ENCODE assay signal across 8 mouse cellular contexts in the genomic region with DNA sequence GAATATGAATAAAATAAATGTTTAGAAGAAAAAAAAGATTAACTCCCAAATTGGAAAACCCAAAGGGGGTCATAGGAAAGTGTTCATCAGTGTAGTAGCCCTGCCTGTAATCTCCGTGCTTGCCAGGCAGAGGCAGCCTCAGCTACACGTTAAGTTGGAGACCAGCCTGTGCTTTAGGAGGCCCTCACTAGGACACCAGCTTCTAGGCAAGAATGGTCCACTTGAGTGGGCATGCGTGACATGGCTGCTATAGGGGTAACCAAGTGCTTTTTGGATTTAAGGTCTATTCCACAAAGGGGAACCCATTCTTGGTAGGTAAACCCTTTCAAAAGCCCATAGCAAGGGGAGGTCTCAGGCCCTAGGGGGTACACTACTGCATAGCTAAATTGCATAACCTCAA. TPM values are rescaled to one million over a fixed set of nuclear protein-coding genes. Genes with fewer than 3 reads are reported as not detected.
DNase-seq lines count a peak whose midpoint lies in the region; ATAC-seq and TF ChIP-seq lines count a peak whose summit lies in the region.

No protein-coding gene starts in this region.

- no peak overlapping the region for H3K9ac ChIP-seq in forebrain, postnatal 0 days

- intact Hi-C loops in heart, postnatal 10 days (cut with DNase I) = loop anchor here (5.0 kb wide), 1 partner anchor 122 kb away; no protein-coding TSS in a partner anchor

- no peak for DNase-seq in heart, embryonic 10.5 days (ENCODE audit: low spot score)
- DNase-seq in heart, postnatal 10 days = no peak
- DNase-seq in G1E (ENCODE audit: low spot score) = peak; percentile 20
- DNase-seq in forebrain, postnatal 0 days = no peak
- no peak for DNase-seq in urinary bladder, adult 18-20 months (ENCODE audit: low spot score in 2 of 2)
- no peak for DNase-seq in testis, postnatal 10 days (ENCODE audit: low spot score)
- DNase-seq in frontal cortex, postnatal 14 days (ENCODE audit: low spot score in 2 of 2) = no peak

- H3K4me2 ChIP-seq in forebrain, postnatal 0 days (ENCODE audit: low read depth) = peak overlapping the region; percentile 71

- H3K27ac ChIP-seq in heart, embryonic 10.5 days = peak overlapping the region; percentile 99; the same call in 1 of the 2 replicates
- no peak overlapping the region for H3K27ac ChIP-seq in forebrain, postnatal 0 days (ENCODE audit: low read depth, low read length)

- H3K4me3 ChIP-seq in heart, embryonic 10.5 days = peak overlapping the region; percentile 97
- peak overlapping the region; percentile 86 for H3K4me3 ChIP-seq in G1E (ENCODE audit: low read depth, low read length)
- H3K4me3 ChIP-seq in forebrain, postnatal 0 days (ENCODE audit: low read depth, low read length) = 0 out of 2 replicates have a peak overlapping the region, but pooled peaks have one; percentile 95

- H3K9me3 ChIP-seq in heart, embryonic 10.5 days = no peaks in the 10 kb centered on the region
- no peaks in the 10 kb centered on the region for H3K9me3 ChIP-seq in G1E (replicated peaks)
- no peaks in the 10 kb centered on the region for H3K9me3 ChIP-seq in forebrain, postnatal 0 days (ENCODE audit: low read length)

- H3K4me1 ChIP-seq in heart, embryonic 10.5 days = peaks cover 14% of the 10 kb centered on the region
- H3K4me1 ChIP-seq in G1E (ENCODE audit: insufficient read depth, low read depth, low read length) = peaks cover 15% of the 10 kb centered on the region
- H3K4me1 ChIP-seq in forebrain, postnatal 0 days (ENCODE audit: insufficient read depth) = 0 out of 2 replicates have a peak, but pooled peaks cover 3% of the 10 kb centered on the region

- H3K36me3 ChIP-seq in heart, embryonic 10.5 days = peaks cover 39% of the 10 kb centered on the region
- peaks cover 48% of the 10 kb centered on the region for H3K36me3 ChIP-seq in G1E (replicated peaks)
- no peaks in the 10 kb centered on the region for H3K36me3 ChIP-seq in forebrain, postnatal 0 days (ENCODE audit: insufficient read depth)

- no peaks in the 10 kb centered on the region for H3K27me3 ChIP-seq in heart, embryonic 10.5 days (ENCODE audit: insufficient read depth, poor library complexity, severe bottlenecking)
- H3K27me3 ChIP-seq in G1E (ENCODE audit: insufficient read depth, low read length) = no peaks in the 10 kb centered on the region
- H3K27me3 ChIP-seq in forebrain, postnatal 0 days (ENCODE audit: insufficient read depth, low read length) = no peaks in the 10 kb centered on the region

- 30% methylated on average over 3 of the region's 3 CpGs for WGBS in heart, embryonic 10.5 days
- 16% methylated on average over 3 of the region's 3 CpGs for WGBS in forebrain, postnatal 0 days

- no peak for TF ChIP-seq CTCF in G1E (IDR thresholded peaks at IDR 0.05; ENCODE audit: low read depth, low read length)
- 0 out of 2 replicates have a peak, but pooled peaks have one; percentile 3 for TF ChIP-seq CTCF in forebrain, postnatal 0 days (IDR thresholded peaks at IDR 0.05; ENCODE audit: low read depth)

- peak; percentile 60; the same call in 1 of the 2 replicates for ATAC-seq in G1E (ENCODE audit: extremely low read depth, insufficient number of reproducible peaks, low FRiP score, poor library complexity, severe bottlenecking)
- no peak for ATAC-seq in forebrain, postnatal 0 days
- ATAC-seq in megakaryocyte-erythroid progenitor cell, adult 5-6 weeks (replicated peaks; ENCODE audit: low FRiP score, low TSS enrichment, poor library complexity, severe bottlenecking) = peak; percentile 53

RNA-seq across cellular contexts. Expression of a gene that starts 1.2 kb away (rescaled TPM):
- polyA plus RNA-seq in heart, embryonic 10.5 days (2016; fragmentation: Nextera tagmentation; extraction: Ambion mirVana) = 31.8 and 35.9 TPM in 2 replicates
- total RNA-seq in heart, postnatal 10 days (2021) = 1 to 10 TPM; 3.9 to 5.3 TPM
- total RNA-seq in G1E (2014; fragmentation: Nextera tagmentation) = 92.5 and 119 TPM in 2 replicates
- total RNA-seq in G1E (2017) = 109 and 142 TPM in 2 replicates
- 6.6 and 11.2 TPM in 2 replicates for polyA plus RNA-seq in G1E (2012)
- 6.9 and 9.1 TPM in 2 replicates for total RNA-seq in forebrain, postnatal 0 days (2014; rRNA removed)
- 3.4 and 5.3 TPM in 2 replicates for polyA plus RNA-seq in forebrain, postnatal 0 days (2015; fragmentation: Nextera tagmentation; extraction: Ambion mirVana)
- total RNA-seq in megakaryocyte-erythroid progenitor cell, adult 5-6 weeks (2014; fragmentation: Nextera tagmentation) = 89.1 and 89.8 TPM in 2 replicates
- total RNA-seq in megakaryocyte-erythroid progenitor cell, adult 5-6 weeks (2017) = 121 and 169 TPM in 2 replicates

RNA-seq across cellular contexts. Expression of a gene that starts 1.3 kb away (rescaled TPM):
- polyA plus RNA-seq in heart, embryonic 10.5 days (2016; fragmentation: Nextera tagmentation; extraction: Ambion mirVana) = 2.0 and 3.3 TPM in 2 replicates
- 10 to 100 TPM; 16.5 to 18.6 TPM for total RNA-seq in heart, postnatal 10 days (2021)
- total RNA-seq in G1E (2014; fragmentation: Nextera tagmentation) = 36.6 and 41.9 TPM in 2 replicates
- total RNA-seq in G1E (2017) = 28.9 and 38.9 TPM in 2 replicates
- polyA plus RNA-seq in G1E (2012) = 3.3 and 3.5 TPM in 2 replicates
- total RNA-seq in forebrain, postnatal 0 days (2014; rRNA removed) = 5.8 and 8.2 TPM in 2 replicates
- polyA plus RNA-seq in forebrain, postnatal 0 days (2015; fragmentation: Nextera tagmentation; extraction: Ambion mirVana) = 2.3 and 2.4 TPM in 2 replicates
- 26.8 and 39.5 TPM in 2 replicates for total RNA-seq in megakaryocyte-erythroid progenitor cell, adult 5-6 weeks (2014; fragmentation: Nextera tagmentation)
- total RNA-seq in megakaryocyte-erythroid progenitor cell, adult 5-6 weeks (2017) = 20.5 and 25.6 TPM in 2 replicates

RNA-seq across cellular contexts. Expression of a gene that starts 22.6 kb away (rescaled TPM):
- polyA plus RNA-seq in heart, embryonic 10.5 days (2016; fragmentation: Nextera tagmentation; extraction: Ambion mirVana) = 79.9 and 82.1 TPM in 2 replicates
- 10 to 100 TPM; 48.2 to 53.8 TPM for total RNA-seq in heart, postnatal 10 days (2021)
- 134 and 139 TPM in 2 replicates for total RNA-seq in G1E (2014; fragmentation: Nextera tagmentation)
- 48.2 and 58.6 TPM in 2 replicates for total RNA-seq in G1E (2017)
- polyA plus RNA-seq in G1E (2012) = 75.5 and 189 TPM in 2 replicates
- 41.2 and 60.4 TPM in 2 replicates for total RNA-seq in forebrain, postnatal 0 days (2014; rRNA removed)
- 24.4 and 36.7 TPM in 2 replicates for polyA plus RNA-seq in forebrain, postnatal 0 days (2015; fragmentation: Nextera tagmentation; extraction: Ambion mirVana)
- total RNA-seq in megakaryocyte-erythroid progenitor cell, adult 5-6 weeks (2014; fragmentation: Nextera tagmentation) = 82.4 and 115 TPM in 2 replicates
- 46.1 and 59.3 TPM in 2 replicates for total RNA-seq in megakaryocyte-erythroid progenitor cell, adult 5-6 weeks (2017)
